Mouse (Mus musculus) bone marrow, adult 2 months (tissue): ENCODE data around the gene Rbm7.

ENCODE experiments used
- CTCF ChIP-seq: fragments of 200-500 bp; IDR thresholded peaks from 2 replicates; pipeline ENCODE4 v1.5.1; 2011; ENCODE audit warnings: low read length, control low read depth; ENCODE audit not compliant: control insufficient read depth, insufficient read depth
- POLR2A ChIP-seq: fragments of 200-500 bp; IDR thresholded peaks from 2 replicates; pipeline ENCODE4 v1.6.1; 2011; ENCODE audit warnings: low read depth, mild to moderate bottlenecking, control low read depth, low read length, borderline replicate concordance; ENCODE audit not compliant: control insufficient read depth

- TF ChIP-seq POLR2A = no peak
- no peak for TF ChIP-seq CTCF
These were observed 50.3 kb downstream of the Rbm7 start for GRCm38 (mm10) chr9:48444821-48445220.
